Mouse (Mus musculus): ENCODE data around the gene Ntf5. TPM values are rescaled to one million over a fixed set of nuclear protein-coding genes. Genes with fewer than 3 reads are reported as not detected.

Gene Ntf5
- polyA plus RNA-seq, 2 experiments, result 4.4 to 4.5 TPM

- TF ChIP-seq POLR2A (IDR thresholded peaks at IDR 0.05; ENCODE audit: borderline replicate concordance, extremely low read depth, insufficient read depth, insufficient read length), result no peak
- Histone ChIP-seq H3K9me3 (ENCODE audit: control insufficient read depth, low read length) (no peaks in the 10 kb centered on the region), H3K27me3 (ENCODE audit: control insufficient read depth, insufficient read depth, low read length) (peaks cover 62% of the 10 kb centered on the region), H3K36me3 (ENCODE audit: control insufficient read depth, insufficient read depth, low read length) (no peaks in the 10 kb centered on the region), H3K4me3 (replicated peaks; ENCODE audit: low read length) (peak overlapping the region; percentile 58; the same call in 1 of the 2 replicates), H3K27ac (replicated peaks; ENCODE audit: low read depth, low read length) (no peak overlapping the region), H3K4me2 (replicated peaks; ENCODE audit: low read depth, low read length, severe bottlenecking) (no peak overlapping the region; the same call in 1 of the 2 replicates), H3K9ac (ENCODE audit: low read depth, low read length, severe bottlenecking) (no peak overlapping the region), H3K4me1 (ENCODE audit: control insufficient read depth, insufficient read depth, low read length) (peaks cover 6% of the 10 kb centered on the region)
- ATAC-seq (ENCODE audit: low FRiP score, low read depth) (no peak), DNase-seq (ENCODE audit: low spot score) (no peak)
- WGBS, result 42% methylated on average over 12 of the region's 12 CpGs
These were observed 1.3 kb downstream of the Ntf5 start for GRCm38 (mm10) chr7:45414740-45415224.

- Histone ChIP-seq H3K27me3 (ENCODE audit: control insufficient read depth, insufficient read depth, low read length) (peaks cover 61% of the 10 kb centered on the region), H3K9ac (ENCODE audit: low read depth, low read length, severe bottlenecking) (peak overlapping the region; percentile 0; the same call in 1 of the 2 replicates), H3K36me3 (ENCODE audit: control insufficient read depth, insufficient read depth, low read length) (0 out of 2 replicates have a peak, but pooled peaks cover 3% of the 10 kb centered on the region), H3K4me3 (replicated peaks; ENCODE audit: low read length) (no peak overlapping the region), H3K4me1 (ENCODE audit: control insufficient read depth, insufficient read depth, low read length) (peaks cover 13% of the 10 kb centered on the region), H3K27ac (replicated peaks; ENCODE audit: low read depth, low read length) (no peak overlapping the region), H3K9me3 (ENCODE audit: control insufficient read depth, low read length) (no peaks in the 10 kb centered on the region), H3K4me2 (replicated peaks; ENCODE audit: low read depth, low read length, severe bottlenecking) (peak overlapping the region; percentile 26; the same call in 1 of the 2 replicates)
- WGBS, result 14% methylated on average over 37 of the region's 37 CpGs
- no peak for TF ChIP-seq POLR2A (IDR thresholded peaks at IDR 0.05; ENCODE audit: borderline replicate concordance, extremely low read depth, insufficient read depth, insufficient read length)
- DNase-seq (ENCODE audit: low spot score) (no peak), ATAC-seq (ENCODE audit: low FRiP score, low read depth) (no peak)
These were observed 2.1 kb downstream of the Ntf5 start for GRCm38 (mm10) chr7:45415636-45416035.

- TF ChIP-seq POLR2A (IDR thresholded peaks at IDR 0.05; ENCODE audit: borderline replicate concordance, extremely low read depth, insufficient read depth, insufficient read length), result no peak
- DNase-seq (ENCODE audit: low spot score) (no peak), ATAC-seq (ENCODE audit: low FRiP score, low read depth) (no peak)
- peaks cover 13% of the 10 kb centered on the region for H3K4me1 ChIP-seq (ENCODE audit: control insufficient read depth, insufficient read depth, low read length)
- no peaks in the 10 kb centered on the region for H3K9me3 ChIP-seq (ENCODE audit: control insufficient read depth, low read length)
- 13% methylated on average over 13 of the region's 13 CpGs for WGBS
- peaks cover 41% of the 10 kb centered on the region for H3K27me3 ChIP-seq (ENCODE audit: control insufficient read depth, insufficient read depth, low read length)
- H3K9ac ChIP-seq (ENCODE audit: low read depth, low read length, severe bottlenecking), result no peak overlapping the region
- H3K4me3 ChIP-seq (replicated peaks; ENCODE audit: low read length), result no peak overlapping the region
- H3K27ac ChIP-seq (replicated peaks; ENCODE audit: low read depth, low read length), result no peak overlapping the region
- peak overlapping the region; percentile 17; the same call in 1 of the 2 replicates for H3K4me2 ChIP-seq (replicated peaks; ENCODE audit: low read depth, low read length, severe bottlenecking)
- peaks cover 27% of the 10 kb centered on the region for H3K36me3 ChIP-seq (ENCODE audit: control insufficient read depth, insufficient read depth, low read length)
These were observed 4.5 kb downstream of the Ntf5 start for GRCm38 (mm10) chr7:45417962-45418492.

GRCm38 (mm10) chr7:45419859-45420614 is 6.5 kb downstream of the Ntf5 start:
- TF ChIP-seq POLR2A (IDR thresholded peaks at IDR 0.05; ENCODE audit: borderline replicate concordance, extremely low read depth, insufficient read depth, insufficient read length), result no peak
- Histone ChIP-seq H3K36me3 (ENCODE audit: control insufficient read depth, insufficient read depth, low read length) (peaks cover 47% of the 10 kb centered on the region), H3K4me3 (replicated peaks; ENCODE audit: low read length) (0 out of 2 replicates have a peak overlapping the region, but pooled peaks have one; percentile 2), H3K27ac (replicated peaks; ENCODE audit: low read depth, low read length) (no peak overlapping the region), H3K4me2 (replicated peaks; ENCODE audit: low read depth, low read length, severe bottlenecking) (peak overlapping the region; percentile 20), H3K9ac (ENCODE audit: low read depth, low read length, severe bottlenecking) (0 out of 2 replicates have a peak overlapping the region, but pooled peaks have one; percentile 12), H3K9me3 (ENCODE audit: control insufficient read depth, low read length) (no peaks in the 10 kb centered on the region), H3K4me1 (ENCODE audit: control insufficient read depth, insufficient read depth, low read length) (peaks cover 10% of the 10 kb centered on the region; the same call in 1 of the 2 replicates), H3K27me3 (ENCODE audit: control insufficient read depth, insufficient read depth, low read length) (peaks cover 21% of the 10 kb centered on the region)
- DNase-seq (ENCODE audit: low spot score) (peak; percentile 67), ATAC-seq (ENCODE audit: low FRiP score, low read depth) (no peak)
- WGBS, result 10% methylated on average over 25 of the region's 27 CpGs

- Histone ChIP-seq H3K27ac (replicated peaks; ENCODE audit: low read depth, low read length) (no peak within 1 kb of the TSS), H3K9me3 (ENCODE audit: control insufficient read depth, low read length) (no peaks in the 10 kb centered on the region), H3K27me3 (ENCODE audit: control insufficient read depth, insufficient read depth, low read length) (peaks cover 15% of the 10 kb centered on the region), H3K4me3 (replicated peaks; ENCODE audit: low read length) (0 out of 2 replicates have a peak within 1 kb of the TSS, but pooled peaks have one; percentile 2), H3K36me3 (ENCODE audit: control insufficient read depth, insufficient read depth, low read length) (peaks cover 52% of the 10 kb centered on the region), H3K4me1 (ENCODE audit: control insufficient read depth, insufficient read depth, low read length) (peaks cover 10% of the 10 kb centered on the region; the same call in 1 of the 2 replicates), H3K4me2 (replicated peaks; ENCODE audit: low read depth, low read length, severe bottlenecking) (peak within 1 kb of the TSS; percentile 20), H3K9ac (ENCODE audit: low read depth, low read length, severe bottlenecking) (0 out of 2 replicates have a peak within 1 kb of the TSS, but pooled peaks have one; percentile 12)
- no peak for TF ChIP-seq POLR2A (IDR thresholded peaks at IDR 0.05; ENCODE audit: borderline replicate concordance, extremely low read depth, insufficient read depth, insufficient read length)
- ATAC-seq (ENCODE audit: low FRiP score, low read depth), result no peak
- DNase-seq (ENCODE audit: low spot score), result no peak
- 53% methylated on average over 6 of the region's 6 CpGs for WGBS
These were observed 7.1 kb downstream of the Ntf5 start, which contains the start of gene Lhb for GRCm38 (mm10) chr7:45420615-45420919. Gene Lhb, plus strand, starts transcription at chr7:45420820.
